Mouse (Mus musculus): ENCODE results near the gene Specc1l. TPM values are rescaled to one million over a fixed set of nuclear protein-coding genes. Genes with fewer than 3 reads are reported as not detected.

Specc1l gene
- polyA plus RNA-seq, 1 experiment from 2014 or later, result 30.9 TPM

DNA sequence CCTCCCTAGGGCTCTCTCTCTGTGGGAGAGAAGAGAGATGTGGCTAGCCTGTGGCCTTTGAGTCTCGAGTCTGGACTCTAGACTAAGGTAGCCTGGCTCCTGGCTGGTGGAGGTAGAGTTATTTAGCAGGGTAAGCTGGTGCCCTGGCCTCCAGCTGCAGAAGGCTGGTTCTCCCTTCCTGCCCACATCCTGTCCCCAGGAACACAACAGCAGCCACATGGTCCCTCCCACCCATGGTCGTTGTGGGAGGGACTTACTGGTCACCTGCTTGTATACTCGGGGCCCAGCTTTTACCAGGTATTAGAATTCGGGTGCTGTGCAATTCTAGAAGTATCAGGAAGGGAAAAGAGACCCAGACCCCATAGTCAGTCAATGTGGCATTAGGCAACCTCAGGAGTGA lies 108.4 kb downstream of the Specc1l start:
- Histone ChIP-seq H3K9me3 (ENCODE audit: control insufficient read depth, low read length) (no peaks in the 10 kb centered on the region), H3K4me1 (ENCODE audit: control insufficient read depth, insufficient read depth, low read length) (0 out of 2 replicates have a peak, but pooled peaks cover 6% of the 10 kb centered on the region), H3K36me3 (ENCODE audit: control insufficient read depth, insufficient read depth, low read length) (no peaks in the 10 kb centered on the region), H3K4me2 (ENCODE audit: low read length) (no peak overlapping the region), H3K27me3 (ENCODE audit: control insufficient read depth, insufficient read depth, low read length) (peaks cover 30% of the 10 kb centered on the region; the same call in 1 of the 2 replicates), H3K9ac (replicated peaks; ENCODE audit: low read length) (no peak overlapping the region), H3K4me3 (replicated peaks; ENCODE audit: low read depth, low read length) (no peak overlapping the region), H3K27ac (replicated peaks; ENCODE audit: low read depth, low read length) (no peak overlapping the region)
- ATAC-seq (ENCODE audit: low FRiP score, low TSS enrichment), result no peak
- 65% methylated on average over 4 of the region's 4 CpGs for WGBS
- no peak for DNase-seq

DNA sequence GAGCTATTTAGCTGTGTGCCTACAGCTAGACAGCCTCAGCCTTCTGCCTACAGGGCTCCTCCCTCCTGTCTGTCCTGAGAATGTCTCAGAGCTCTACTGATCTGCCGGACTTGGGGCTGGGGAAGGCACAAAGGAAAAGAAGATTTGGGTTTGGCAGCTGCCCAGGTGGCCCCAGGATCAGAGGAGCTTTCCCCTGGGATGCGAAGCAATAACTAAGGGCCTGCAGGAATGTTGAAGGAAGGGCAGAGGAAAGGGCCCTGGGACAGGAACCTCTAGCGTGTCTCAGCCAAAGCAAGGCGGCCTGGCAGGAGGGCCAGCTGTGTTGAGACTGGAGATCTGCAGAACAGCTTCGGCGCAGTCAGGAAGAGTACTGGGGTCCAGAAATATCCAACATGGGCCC lies 111.1 kb downstream of the Specc1l start:
- Histone ChIP-seq H3K9ac (replicated peaks; ENCODE audit: low read length) (no peak overlapping the region), H3K27me3 (ENCODE audit: control insufficient read depth, insufficient read depth, low read length) (peaks cover 10% of the 10 kb centered on the region; the same call in 1 of the 2 replicates), H3K4me2 (ENCODE audit: low read length) (no peak overlapping the region), H3K4me1 (ENCODE audit: control insufficient read depth, insufficient read depth, low read length) (no peaks in the 10 kb centered on the region), H3K27ac (replicated peaks; ENCODE audit: low read depth, low read length) (no peak overlapping the region), H3K4me3 (replicated peaks; ENCODE audit: low read depth, low read length) (no peak overlapping the region), H3K36me3 (ENCODE audit: control insufficient read depth, insufficient read depth, low read length) (no peaks in the 10 kb centered on the region), H3K9me3 (ENCODE audit: control insufficient read depth, low read length) (no peaks in the 10 kb centered on the region)
- DNase-seq, result no peak
- ATAC-seq (ENCODE audit: low FRiP score, low TSS enrichment), result no peak
- 64% methylated on average over 6 of the region's 6 CpGs for WGBS

DNA sequence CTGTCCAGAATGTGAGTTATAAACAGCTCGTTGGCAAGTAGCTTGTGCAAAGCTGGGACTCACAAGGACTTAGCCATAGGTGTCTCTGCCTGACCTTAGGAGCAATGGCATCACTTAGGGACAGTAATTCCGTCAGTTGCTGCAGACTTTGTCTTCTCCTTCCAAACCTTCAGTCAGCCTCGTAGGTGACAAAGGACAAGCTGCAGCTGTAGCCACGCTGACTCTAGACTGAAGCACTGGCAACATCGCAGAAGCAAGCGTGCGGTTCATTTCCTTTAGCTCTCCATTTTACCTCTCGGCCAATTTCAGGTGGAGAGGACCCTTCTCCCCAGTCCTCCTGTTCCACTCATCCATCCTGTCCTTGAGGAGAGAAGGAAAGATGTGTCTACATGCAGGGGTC lies 112.1 kb downstream of the Specc1l start:
- no peak for ATAC-seq (ENCODE audit: low FRiP score, low TSS enrichment)
- no peaks in the 10 kb centered on the region for H3K36me3 ChIP-seq (ENCODE audit: control insufficient read depth, insufficient read depth, low read length)
- no peak overlapping the region for H3K9ac ChIP-seq (replicated peaks; ENCODE audit: low read length)
- DNase-seq, result no peak
- H3K4me3 ChIP-seq (replicated peaks; ENCODE audit: low read depth, low read length), result no peak overlapping the region
- no peak overlapping the region for H3K4me2 ChIP-seq (ENCODE audit: low read length)
- H3K4me1 ChIP-seq (ENCODE audit: control insufficient read depth, insufficient read depth, low read length), result no peaks in the 10 kb centered on the region
- H3K27me3 ChIP-seq (ENCODE audit: control insufficient read depth, insufficient read depth, low read length), result no peaks in the 10 kb centered on the region
- 91% methylated on average over 8 of the region's 8 CpGs for WGBS
- no peaks in the 10 kb centered on the region for H3K9me3 ChIP-seq (ENCODE audit: control insufficient read depth, low read length)
- no peak overlapping the region for H3K27ac ChIP-seq (replicated peaks; ENCODE audit: low read depth, low read length)

DNA sequence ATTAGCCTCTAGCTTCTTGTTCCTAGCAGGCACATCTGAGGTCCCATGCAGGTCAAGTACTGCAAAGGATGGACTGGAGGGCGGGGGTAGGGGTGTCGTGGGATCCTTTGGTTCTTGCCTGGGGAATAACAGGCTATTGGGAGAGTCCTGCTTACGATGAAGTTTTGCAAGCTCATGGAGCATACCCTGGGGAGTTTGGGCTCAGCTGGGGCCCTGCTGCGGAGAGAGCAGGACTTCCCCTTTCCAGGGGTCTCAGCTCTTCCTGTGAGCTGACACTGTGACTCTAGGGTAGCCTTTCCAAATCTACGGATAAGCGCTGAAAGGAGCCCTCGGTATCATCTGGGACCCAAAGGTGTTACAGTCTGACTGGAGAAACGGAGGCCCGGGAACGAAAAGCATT lies 112.5 kb downstream of the Specc1l start:
- no peak for ATAC-seq (ENCODE audit: low FRiP score, low TSS enrichment)
- Histone ChIP-seq H3K4me2 (ENCODE audit: low read length) (no peak overlapping the region), H3K36me3 (ENCODE audit: control insufficient read depth, insufficient read depth, low read length) (no peaks in the 10 kb centered on the region), H3K9me3 (ENCODE audit: control insufficient read depth, low read length) (no peaks in the 10 kb centered on the region), H3K27ac (replicated peaks; ENCODE audit: low read depth, low read length) (no peak overlapping the region), H3K27me3 (ENCODE audit: control insufficient read depth, insufficient read depth, low read length) (no peaks in the 10 kb centered on the region), H3K9ac (replicated peaks; ENCODE audit: low read length) (no peak overlapping the region), H3K4me3 (replicated peaks; ENCODE audit: low read depth, low read length) (no peak overlapping the region), H3K4me1 (ENCODE audit: control insufficient read depth, insufficient read depth, low read length) (no peaks in the 10 kb centered on the region)
- WGBS, result 77% methylated on average over 10 of the region's 10 CpGs
- DNase-seq, result no peak

DNA sequence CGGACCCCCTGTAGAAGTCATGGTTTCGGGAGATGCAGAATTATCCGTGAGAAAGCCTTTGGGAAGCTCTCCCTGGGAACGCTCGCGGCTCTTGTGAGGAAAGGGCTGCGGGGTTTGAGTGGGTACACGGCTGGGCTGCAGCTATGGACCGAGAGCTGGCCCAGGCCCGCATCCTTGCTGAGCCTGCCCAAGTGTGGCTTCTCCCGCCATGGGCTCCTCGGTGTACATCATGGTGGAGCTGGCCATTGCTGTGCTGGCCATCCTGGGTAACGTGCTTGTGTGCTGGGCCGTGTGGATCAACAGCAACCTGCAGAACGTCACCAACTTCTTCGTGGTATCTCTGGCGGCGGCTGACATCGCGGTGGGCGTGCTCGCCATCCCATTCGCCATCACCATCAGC lies 113.9 kb downstream of the Specc1l start:
- H3K9me3 ChIP-seq (ENCODE audit: control insufficient read depth, low read length), result no peaks in the 10 kb centered on the region
- no peaks in the 10 kb centered on the region for H3K4me1 ChIP-seq (ENCODE audit: control insufficient read depth, insufficient read depth, low read length)
- no peak overlapping the region for H3K4me2 ChIP-seq (ENCODE audit: low read length)
- no peaks in the 10 kb centered on the region for H3K36me3 ChIP-seq (ENCODE audit: control insufficient read depth, insufficient read depth, low read length)
- ATAC-seq (ENCODE audit: low FRiP score, low TSS enrichment) (no peak), DNase-seq (no peak)
- H3K4me3 ChIP-seq (replicated peaks; ENCODE audit: low read depth, low read length), result no peak overlapping the region
- H3K9ac ChIP-seq (replicated peaks; ENCODE audit: low read length), result no peak overlapping the region
- 98% methylated on average over 23 of the region's 23 CpGs for whole genome bisulfite sequencing
- H3K27ac ChIP-seq (replicated peaks; ENCODE audit: low read depth, low read length), result no peak overlapping the region
- H3K27me3 ChIP-seq (ENCODE audit: control insufficient read depth, insufficient read depth, low read length), result no peaks in the 10 kb centered on the region

DNA sequence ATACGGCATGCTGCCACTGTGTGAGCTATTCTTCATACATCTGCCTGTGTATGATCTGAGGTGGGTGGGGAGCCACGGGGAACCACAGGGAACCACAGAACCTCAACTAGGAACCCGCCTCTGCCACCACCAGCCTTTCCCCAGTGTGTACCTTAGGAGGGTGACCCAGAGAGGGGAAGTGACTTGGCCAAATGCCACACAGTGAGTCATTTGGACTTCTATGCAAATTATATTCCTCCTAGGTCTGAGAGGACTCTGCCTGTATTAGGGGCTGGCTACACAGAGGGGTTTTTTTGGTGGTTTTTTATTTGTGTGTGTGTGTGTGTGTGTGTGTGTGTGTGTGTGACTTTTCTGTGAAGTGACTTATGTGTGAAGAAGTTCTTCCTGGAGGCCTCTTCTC lies 114.7 kb downstream of the Specc1l start:
- Histone ChIP-seq H3K9ac (replicated peaks; ENCODE audit: low read length) (no peak overlapping the region), H3K9me3 (ENCODE audit: control insufficient read depth, low read length) (no peaks in the 10 kb centered on the region), H3K4me2 (ENCODE audit: low read length) (no peak overlapping the region), H3K27ac (replicated peaks; ENCODE audit: low read depth, low read length) (no peak overlapping the region), H3K36me3 (ENCODE audit: control insufficient read depth, insufficient read depth, low read length) (no peaks in the 10 kb centered on the region), H3K4me1 (ENCODE audit: control insufficient read depth, insufficient read depth, low read length) (no peaks in the 10 kb centered on the region), H3K27me3 (ENCODE audit: control insufficient read depth, insufficient read depth, low read length) (no peaks in the 10 kb centered on the region), H3K4me3 (replicated peaks; ENCODE audit: low read depth, low read length) (no peak overlapping the region)
- WGBS, result 86% methylated on average over 3 of the region's 3 CpGs
- ATAC-seq (ENCODE audit: low FRiP score, low TSS enrichment) (no peak), DNase-seq (no peak)

DNA sequence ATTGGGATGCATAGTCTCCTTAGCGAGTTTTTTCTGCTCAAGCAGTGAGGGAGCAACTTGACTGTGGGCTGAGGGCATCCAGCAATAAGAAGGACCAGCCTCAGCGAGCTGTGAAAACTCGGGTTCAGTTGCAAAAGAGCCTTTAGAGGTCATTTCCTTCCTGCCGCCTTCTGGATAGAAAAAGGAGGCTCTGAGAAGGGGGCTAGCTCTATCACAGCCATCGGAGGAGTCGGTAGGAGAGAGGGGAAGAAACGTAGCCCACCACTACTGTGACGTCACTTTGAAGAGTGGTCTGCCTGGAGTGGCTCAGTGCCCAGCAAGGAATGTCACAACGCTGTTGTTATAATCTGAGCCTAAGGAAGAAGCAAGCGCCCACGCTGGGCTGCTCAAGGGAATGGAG lies 115.2 kb downstream of the Specc1l start:
- H3K9ac ChIP-seq (replicated peaks; ENCODE audit: low read length), result no peak overlapping the region
- 83% methylated on average over 11 of the region's 11 CpGs for WGBS
- ATAC-seq (ENCODE audit: low FRiP score, low TSS enrichment), result no peak

DNA sequence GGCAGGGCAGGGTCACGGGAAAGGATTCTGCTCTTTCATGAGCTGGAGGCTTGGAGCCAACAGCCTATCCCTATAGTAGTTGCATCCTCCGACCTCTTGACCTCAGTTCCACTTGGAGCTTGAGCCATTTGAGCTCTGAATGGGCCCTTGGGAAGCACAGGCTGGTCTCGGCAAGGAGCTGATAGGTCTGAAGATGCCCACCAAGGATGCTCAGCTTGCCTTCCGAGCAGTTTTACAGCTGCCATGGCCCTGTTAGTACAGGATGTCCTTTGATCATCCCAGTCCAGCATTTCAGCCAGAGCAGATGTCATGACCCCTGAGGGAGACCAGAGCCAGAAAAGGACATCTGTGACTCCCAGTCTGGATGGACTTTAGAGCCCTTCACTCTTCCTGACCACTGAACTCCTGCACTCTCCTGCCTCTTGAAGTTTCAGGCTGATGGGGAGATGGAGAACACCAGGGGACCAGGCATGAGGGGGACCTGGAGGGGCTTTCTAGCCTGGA lies 116.4 kb downstream of the Specc1l start:
- Histone ChIP-seq H3K27me3 (ENCODE audit: control insufficient read depth, insufficient read depth, low read length) (no peaks in the 10 kb centered on the region), H3K27ac (replicated peaks; ENCODE audit: low read depth, low read length) (no peak overlapping the region), H3K4me3 (replicated peaks; ENCODE audit: low read depth, low read length) (no peak overlapping the region), H3K9ac (replicated peaks; ENCODE audit: low read length) (no peak overlapping the region), H3K9me3 (ENCODE audit: control insufficient read depth, low read length) (no peaks in the 10 kb centered on the region), H3K4me1 (ENCODE audit: control insufficient read depth, insufficient read depth, low read length) (no peaks in the 10 kb centered on the region), H3K4me2 (ENCODE audit: low read length) (no peak overlapping the region), H3K36me3 (ENCODE audit: control insufficient read depth, insufficient read depth, low read length) (no peaks in the 10 kb centered on the region)
- 36% methylated on average over 4 of the region's 4 CpGs for WGBS
- ATAC-seq (ENCODE audit: low FRiP score, low TSS enrichment), result no peak
- no peak for DNase-seq

More for the DNA sequence above, 115.2 kb downstream of the Specc1l start:
- no peak overlapping the region for H3K4me3 ChIP-seq (replicated peaks; ENCODE audit: low read depth, low read length)
- no peaks in the 10 kb centered on the region for H3K36me3 ChIP-seq (ENCODE audit: control insufficient read depth, insufficient read depth, low read length)
- no peaks in the 10 kb centered on the region for H3K9me3 ChIP-seq (ENCODE audit: control insufficient read depth, low read length)
- no peaks in the 10 kb centered on the region for H3K4me1 ChIP-seq (ENCODE audit: control insufficient read depth, insufficient read depth, low read length)
- H3K4me2 ChIP-seq (ENCODE audit: low read length), result no peak overlapping the region
- no peak overlapping the region for H3K27ac ChIP-seq (replicated peaks; ENCODE audit: low read depth, low read length)
- DNase-seq, result no peak
- no peaks in the 10 kb centered on the region for H3K27me3 ChIP-seq (ENCODE audit: control insufficient read depth, insufficient read depth, low read length)

DNA sequence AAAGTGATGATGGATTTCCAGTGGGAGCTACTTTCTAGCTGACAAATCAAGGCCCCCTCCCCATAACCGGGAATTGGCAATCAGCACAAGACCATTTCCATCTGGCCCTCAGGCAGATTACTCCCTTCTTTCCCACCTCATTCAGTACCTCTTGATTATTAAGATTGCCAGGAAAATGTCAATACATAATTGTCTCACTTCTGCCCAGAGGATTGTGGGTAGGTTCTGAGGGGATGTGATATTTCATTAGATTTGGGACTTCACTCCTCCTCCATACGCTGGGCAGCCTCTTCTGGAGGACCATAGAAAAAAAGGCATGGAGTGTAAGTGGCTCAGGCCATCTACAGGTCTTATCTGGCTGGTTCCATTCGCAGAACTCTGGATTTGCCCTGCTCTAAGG lies 120.4 kb downstream of the Specc1l start:
- Histone ChIP-seq H3K4me2 (ENCODE audit: low read length) (no peak overlapping the region), H3K9ac (replicated peaks; ENCODE audit: low read length) (no peak overlapping the region), H3K4me3 (replicated peaks; ENCODE audit: low read depth, low read length) (no peak overlapping the region), H3K27me3 (ENCODE audit: control insufficient read depth, insufficient read depth, low read length) (no peaks in the 10 kb centered on the region), H3K4me1 (ENCODE audit: control insufficient read depth, insufficient read depth, low read length) (no peaks in the 10 kb centered on the region), H3K9me3 (ENCODE audit: control insufficient read depth, low read length) (no peaks in the 10 kb centered on the region), H3K36me3 (ENCODE audit: control insufficient read depth, insufficient read depth, low read length) (no peaks in the 10 kb centered on the region), H3K27ac (replicated peaks; ENCODE audit: low read depth, low read length) (no peak overlapping the region)
- DNase-seq (no peak), ATAC-seq (ENCODE audit: low FRiP score, low TSS enrichment) (no peak)
- WGBS, result 88% methylated on average over 3 of the region's 3 CpGs
